Mouse (Mus musculus) frontal cortex, postnatal 14 days (tissue): Measurements from ENCODE around the gene Tut4.

Experiments
- DNase-seq, 2 experiments: peaks; one replicate each; pipeline ENCODE4 v3.0.0; 2022; ENCODE audit warnings: low spot score in 2 of 2

Tut4 gene

DNA sequence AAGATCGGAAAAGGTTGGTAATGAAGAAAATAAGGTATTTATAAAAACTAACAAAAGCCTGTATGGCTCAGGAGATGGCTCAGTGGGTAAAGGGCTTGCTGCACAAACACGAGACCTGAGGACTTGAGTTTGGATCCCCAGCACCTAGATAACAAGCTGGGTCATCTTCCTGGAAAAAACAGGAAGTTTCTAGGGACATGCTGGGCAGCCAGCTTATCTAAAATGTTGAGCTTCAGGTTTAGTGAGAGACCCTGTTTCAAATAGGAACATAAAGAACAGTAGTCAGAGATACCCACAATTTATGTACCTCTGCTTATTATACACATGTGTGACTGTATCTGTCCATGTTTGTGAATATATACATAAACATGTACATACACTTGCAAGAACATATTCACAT is 43.8 kb downstream of the Tut4 start:
- no peak for DNase-seq

DNA sequence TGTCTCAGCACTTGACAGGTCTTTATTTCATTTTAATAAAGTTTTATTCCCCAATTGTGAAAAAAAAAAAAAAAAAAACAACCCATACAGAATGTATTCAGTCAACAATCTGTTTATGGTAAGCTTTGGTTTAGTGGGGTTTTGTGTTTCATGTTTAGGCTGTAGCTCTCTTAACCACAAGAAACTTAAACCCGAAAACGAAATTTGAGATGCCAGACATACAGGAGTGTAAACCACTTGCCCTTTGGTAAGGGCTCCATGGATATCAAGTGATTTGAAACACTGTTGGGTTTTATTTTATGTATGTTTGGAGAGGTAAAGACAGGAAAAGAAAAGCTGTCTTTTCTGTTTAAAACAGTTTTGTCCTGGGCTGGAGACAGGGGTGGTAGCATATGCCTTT is 80.5 kb downstream of the Tut4 start:
- DNase-seq = no peak

- no peak for DNase-seq
These were observed 105.8 kb downstream of the Tut4 start for GRCm38 (mm10) chr4:108565026-108565425.

- no peak for DNase-seq
These were observed 113.4 kb downstream of the Tut4 start for GRCm38 (mm10) chr4:108572644-108573043.

DNA sequence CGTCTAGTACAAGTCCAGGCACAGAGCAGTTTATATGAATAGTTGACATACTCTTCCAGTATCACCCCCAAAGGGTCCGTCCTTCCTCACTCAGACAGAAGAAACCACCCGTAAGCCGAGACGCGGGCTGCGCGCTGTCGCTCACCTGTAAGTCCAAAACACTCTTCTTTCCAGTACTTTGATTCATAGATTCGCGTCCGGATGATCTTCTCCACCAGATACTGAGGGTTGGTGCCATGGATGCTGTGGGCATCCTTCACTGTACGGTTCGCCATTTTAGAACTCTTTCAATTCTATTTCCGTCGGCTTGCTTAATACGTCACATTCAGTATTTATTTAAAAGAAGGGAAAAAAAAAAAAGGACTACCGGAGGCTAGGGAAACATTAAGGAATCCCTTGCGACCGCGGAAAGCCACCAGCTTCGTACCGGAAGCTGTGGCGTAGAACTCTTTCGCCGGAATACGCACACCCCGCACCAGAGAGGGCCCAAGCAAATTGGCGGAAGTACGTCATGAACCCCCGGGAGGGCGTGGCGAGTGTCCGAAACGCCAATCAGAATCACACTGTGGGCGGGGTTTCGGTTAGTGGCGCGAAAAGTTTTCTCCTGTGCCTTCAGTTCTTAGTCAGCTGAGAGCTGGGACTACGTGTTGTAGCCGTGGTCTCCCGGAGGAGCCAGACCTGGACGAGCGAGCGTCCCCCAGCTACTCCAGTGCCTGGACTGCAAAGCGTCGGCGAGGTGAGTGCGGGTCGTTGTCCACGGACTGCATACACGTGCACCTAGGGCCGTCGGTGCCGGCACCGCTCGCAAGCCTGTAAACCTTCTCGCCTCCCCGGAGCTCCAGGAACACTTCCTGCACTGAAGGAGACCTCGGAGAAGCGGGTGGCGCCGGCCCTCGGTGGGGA is 119.9 kb downstream of the Tut4 start, which contains the start of the genes Prpf38a and Orc1:
Gene Prpf38a (minus strand): TSS at position 497 of the 903 bp plus-strand sequence.
Gene Orc1 (plus strand): TSS at position 584 of the 903 bp plus-strand sequence.
- peak; percentile 95 to 98 for DNase-seq

- DNase-seq = no peak
These were observed 120.7 kb downstream of the Tut4 start for GRCm38 (mm10) chr4:108579743-108580411.

DNA sequence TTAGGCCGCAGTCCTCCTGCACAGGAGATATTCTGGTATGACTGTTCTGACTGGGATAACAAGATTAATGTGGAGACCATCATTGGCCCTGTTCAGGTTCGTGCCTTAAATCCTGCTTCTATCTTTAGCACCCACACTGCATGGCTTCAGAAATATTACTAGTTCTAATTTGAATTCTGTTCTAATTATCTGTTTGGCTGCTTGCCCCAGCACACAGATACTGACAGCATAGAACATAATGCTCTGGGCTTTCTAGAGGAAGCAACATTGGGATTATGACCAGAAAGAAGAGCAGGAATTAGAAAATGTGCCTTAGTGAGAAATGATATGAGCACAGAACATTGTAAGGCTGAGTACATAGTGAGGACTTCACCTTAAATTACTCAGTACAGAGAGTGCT is 134.2 kb downstream of the Tut4 start:
- no peak for DNase-seq

DNA sequence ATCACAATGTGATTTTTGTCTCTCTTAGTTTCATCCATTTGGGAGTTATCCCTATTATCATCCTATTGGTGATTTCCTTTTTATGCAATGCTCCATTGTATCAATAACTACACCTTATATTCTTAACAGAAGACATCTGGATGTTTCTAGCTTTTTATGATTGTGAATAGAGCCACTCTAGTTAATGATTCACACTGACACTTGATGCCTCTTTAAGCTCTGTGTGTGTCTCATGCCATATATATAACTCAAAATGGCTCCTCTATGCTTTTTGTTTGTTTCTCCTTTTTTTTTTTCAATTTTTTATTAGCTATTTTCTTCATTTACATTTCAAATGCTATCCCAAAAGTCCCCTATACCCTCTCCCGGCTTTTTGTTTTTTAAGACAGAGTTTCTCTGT is 136.6 kb downstream of the Tut4 start:
- no peak for DNase-seq

DNA sequence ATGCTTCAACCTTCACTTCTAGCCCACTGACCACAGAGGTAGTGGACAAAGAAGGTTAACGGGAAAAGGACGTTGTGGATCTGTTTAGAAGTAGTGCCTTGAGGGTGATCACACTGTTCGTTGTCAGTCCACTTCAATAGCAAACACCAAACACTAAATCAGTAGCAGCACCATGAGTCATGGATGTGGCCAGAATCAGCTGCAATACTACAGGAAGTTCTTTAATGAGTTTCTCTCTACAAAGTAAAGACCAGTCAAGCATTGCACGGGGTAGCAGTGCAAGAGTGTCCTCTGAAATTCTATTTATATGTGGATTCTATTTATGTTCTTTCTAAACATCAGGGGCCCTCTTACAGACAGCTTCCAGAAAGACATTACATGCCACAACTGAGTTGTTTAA is 139.1 kb downstream of the Tut4 start:
- no peak for DNase-seq

DNA sequence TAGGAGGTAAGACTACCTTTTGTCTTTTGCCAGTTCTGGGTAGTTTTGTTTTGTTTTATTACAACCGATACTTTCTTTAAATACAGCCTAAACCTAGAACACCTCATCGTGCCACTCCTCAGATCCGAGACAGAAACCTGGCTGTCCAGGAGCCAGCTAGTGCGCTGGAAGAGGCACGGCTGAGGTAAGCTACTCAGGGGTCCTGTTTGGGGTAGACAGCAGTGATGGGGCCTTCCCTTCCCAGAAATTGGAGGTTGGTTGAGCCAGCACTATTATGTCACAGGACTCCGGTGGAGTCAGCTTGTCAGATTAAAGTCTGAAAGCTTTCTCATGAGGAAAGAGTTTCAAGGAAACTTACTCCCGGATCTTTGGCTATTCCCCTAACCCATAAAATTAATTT is 142.6 kb downstream of the Tut4 start:
- DNase-seq = no peak

GRCm38 (mm10) chr4:108608651-108609050 is 149.4 kb downstream of the Tut4 start:
- no peak for DNase-seq
